Mouse (Mus musculus): ENCODE measurements around the gene Pcbp4. TPM values are rescaled to one million over a fixed set of nuclear protein-coding genes. Genes with fewer than 3 reads are reported as not detected.

Pcbp4 gene
- polyA plus RNA-seq, 1 experiment from 2014 or later = 83.4 TPM

DNA sequence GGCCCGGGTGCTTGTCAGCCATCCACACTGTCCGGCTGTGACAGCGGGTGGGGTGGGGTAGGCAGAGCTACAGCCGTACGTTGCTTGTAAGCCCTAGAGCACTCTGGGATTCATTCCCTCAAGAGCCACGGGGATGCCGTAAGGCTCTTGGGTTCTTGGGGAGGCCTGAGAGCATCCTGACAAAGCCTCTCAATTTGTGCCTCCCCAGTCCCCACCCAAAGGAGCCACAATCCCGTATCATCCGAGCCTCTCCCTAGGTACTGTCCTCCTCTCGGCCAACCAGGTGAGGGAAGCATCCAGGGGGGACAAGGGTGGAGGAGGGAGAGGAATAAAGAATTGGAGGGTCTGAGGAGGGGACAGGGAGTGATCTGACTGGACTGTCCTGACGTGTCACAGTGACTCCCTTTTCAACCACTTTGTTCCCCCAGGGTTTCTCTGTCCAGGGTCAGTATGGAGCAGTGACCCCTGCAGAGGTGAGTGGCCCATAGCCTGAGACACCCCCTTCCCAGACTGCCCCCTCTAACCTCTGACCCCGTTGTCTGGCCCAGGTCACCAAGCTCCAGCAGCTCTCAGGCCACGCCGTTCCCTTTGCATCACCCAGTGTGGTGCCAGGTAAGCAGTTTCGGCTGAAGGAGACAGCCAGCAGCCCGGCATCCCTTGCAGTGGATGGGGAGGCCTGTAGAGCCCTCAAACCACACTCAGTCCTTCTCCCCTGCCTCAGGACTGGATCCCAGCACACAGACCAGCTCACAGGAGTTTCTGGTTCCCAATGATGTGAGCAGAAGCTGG lies 8.7 kb downstream of the Pcbp4 start:
- TF ChIP-seq CTCF (IDR thresholded peaks at IDR 0.05) = no peak
- in situ Hi-C loops (cut with MboI; ENCODE audit: low pct_unique_long_range_greater_than_20kb) = no loop called here
- H3K27me3 ChIP-seq = no peaks in the 10 kb centered on the region
- ATAC-seq = no peak
- POLR2A ChIA-PET = no interaction called here
- DNase-seq (ENCODE audit: low read depth, low spot score) = no peak
- CTCF ChIA-PET = interaction anchor here (1.0 kb wide), 1 partner anchor 15 kb away, joined by 3 read pairs; the partner anchor contains the start of gene Parp3

DNA sequence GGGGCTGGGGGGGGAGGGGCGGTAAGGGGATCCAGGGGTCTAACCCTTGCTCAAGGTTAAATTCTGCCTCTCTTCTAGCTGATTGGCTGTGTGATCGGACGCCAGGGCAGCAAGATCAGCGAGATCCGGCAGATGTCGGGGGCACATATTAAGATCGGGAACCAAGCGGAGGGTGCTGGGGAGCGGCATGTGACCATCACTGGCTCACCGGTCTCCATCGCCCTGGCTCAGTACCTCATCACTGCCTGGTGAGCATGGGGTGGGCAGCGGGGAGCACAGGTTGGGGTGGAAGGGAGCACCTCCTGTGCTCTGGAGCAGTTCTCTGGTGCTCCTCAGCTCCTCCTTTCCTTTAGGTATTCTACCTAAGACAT lies 9.3 kb downstream of the Pcbp4 start:
- ChIA-PET CTCF (interaction anchor here (1.0 kb wide), 1 partner anchor 14 kb away, joined by 3 read pairs; the partner anchor contains the start of gene Parp3), POLR2A (no interaction called here)
- H3K27me3 ChIP-seq = no peaks in the 10 kb centered on the region
- in situ Hi-C loops (cut with MboI; ENCODE audit: low pct_unique_long_range_greater_than_20kb) = no loop called here
- DNase-seq (ENCODE audit: low read depth, low spot score) = no peak
- no peak for TF ChIP-seq CTCF (IDR thresholded peaks at IDR 0.05)
- no peak for ATAC-seq

DNA sequence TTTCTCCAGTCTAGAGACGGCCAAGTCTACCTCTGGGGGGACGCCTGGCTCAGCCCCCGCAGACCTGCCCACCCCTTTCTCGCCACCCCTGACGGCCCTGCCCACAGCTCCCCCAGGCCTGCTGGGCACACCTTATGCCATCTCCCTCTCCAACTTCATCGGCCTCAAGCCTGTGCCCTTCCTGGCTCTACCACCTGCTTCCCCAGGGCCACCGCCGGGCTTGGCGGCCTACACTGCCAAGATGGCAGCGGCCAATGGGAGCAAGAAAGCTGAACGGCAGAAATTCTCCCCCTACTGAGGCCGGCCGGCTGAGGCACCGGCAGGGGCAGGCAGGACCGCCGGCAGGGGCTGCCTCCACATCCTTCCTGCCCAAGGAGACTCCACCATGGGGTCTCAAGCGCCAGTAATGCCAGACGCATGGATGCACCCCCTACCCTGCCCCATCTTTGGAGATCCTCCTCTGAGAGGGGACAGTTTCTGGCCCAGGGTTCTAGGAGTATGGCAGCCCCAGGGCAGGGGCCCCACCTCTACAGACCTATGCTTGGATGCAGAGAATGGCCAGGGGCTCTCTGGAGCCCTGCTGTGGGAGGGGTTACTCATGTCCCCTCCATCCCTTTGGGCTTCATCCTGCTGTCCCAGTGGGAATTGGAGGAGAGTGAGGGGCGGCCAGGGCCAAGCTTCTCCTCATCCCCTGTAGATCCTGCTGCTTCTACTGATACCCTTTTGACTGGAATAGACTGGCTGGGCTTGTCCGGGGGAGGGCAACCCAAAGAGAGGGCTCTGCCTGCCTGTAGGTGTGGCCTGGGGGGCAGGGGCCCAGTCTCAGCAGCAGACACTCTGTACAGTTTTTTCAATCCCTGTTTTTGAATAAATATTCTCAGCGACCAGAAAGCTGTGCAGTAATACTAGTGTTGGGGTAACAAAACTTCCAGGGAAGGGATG lies 10.3 kb downstream of the Pcbp4 start:
- no peaks in the 10 kb centered on the region for H3K27me3 ChIP-seq
- ATAC-seq (no peak), DNase-seq (ENCODE audit: low read depth, low spot score) (no peak)
- in situ Hi-C loops (cut with MboI; ENCODE audit: low pct_unique_long_range_greater_than_20kb) = no loop called here
- TF ChIP-seq CTCF (IDR thresholded peaks at IDR 0.05) = no peak
- POLR2A ChIA-PET = interaction anchor here (0.6 kb wide), 1 partner anchor 9 kb away, joined by 3 read pairs; no protein-coding TSS in a partner anchor
- CTCF ChIA-PET = interaction anchor here (1.0 kb wide), 1 partner anchor 13 kb away, joined by 3 read pairs; the partner anchor contains the start of gene Parp3

DNA sequence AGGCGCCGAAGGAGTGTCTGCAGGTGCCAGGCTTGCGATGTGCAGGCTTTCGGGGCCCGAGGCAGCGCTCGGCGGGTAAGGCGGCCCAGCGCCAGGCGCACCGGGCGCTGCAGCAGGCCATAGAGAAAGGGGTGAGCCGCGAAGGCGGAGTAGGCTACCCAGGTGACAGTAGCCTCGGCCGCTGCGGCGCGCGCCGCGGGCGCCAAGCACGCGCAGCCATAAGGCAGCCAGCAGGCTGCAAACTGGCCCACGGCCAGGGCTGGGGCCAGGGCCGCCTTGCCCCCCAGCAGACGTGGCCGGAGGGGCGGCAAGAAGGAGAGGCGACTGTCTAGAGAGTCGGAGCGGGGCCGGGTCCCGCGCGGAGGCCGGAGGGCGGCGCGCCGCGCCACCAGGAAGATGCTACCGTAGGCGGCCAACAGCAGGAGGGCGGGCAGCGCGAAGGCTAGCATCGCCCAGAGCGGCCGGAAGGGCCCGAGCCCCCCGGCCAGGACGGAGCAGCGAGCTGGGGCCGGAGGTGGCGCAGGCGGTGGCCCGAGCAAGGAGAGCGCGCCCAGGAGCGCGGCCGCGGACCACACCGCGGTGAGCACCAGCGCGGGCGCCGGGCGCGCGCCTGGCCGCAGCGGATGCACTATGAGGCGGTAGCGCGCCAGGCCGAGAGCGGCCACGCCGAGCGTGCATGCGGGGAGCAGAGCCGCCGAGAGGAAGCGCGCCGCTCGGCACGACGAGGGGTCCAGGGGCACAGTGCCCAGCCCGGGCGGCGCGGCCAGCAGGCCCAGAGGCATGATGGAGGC lies 11.9 kb downstream of the Pcbp4 start:
- POLR2A ChIA-PET = no interaction called here
- no peak for TF ChIP-seq CTCF (IDR thresholded peaks at IDR 0.05)
- DNase-seq (ENCODE audit: low read depth, low spot score) (no peak), ATAC-seq (peak; percentile 6)
- H3K27me3 ChIP-seq = no peaks in the 10 kb centered on the region
- CTCF ChIA-PET = no interaction called here
- in situ Hi-C loops (cut with MboI; ENCODE audit: low pct_unique_long_range_greater_than_20kb) = no loop called here

DNA sequence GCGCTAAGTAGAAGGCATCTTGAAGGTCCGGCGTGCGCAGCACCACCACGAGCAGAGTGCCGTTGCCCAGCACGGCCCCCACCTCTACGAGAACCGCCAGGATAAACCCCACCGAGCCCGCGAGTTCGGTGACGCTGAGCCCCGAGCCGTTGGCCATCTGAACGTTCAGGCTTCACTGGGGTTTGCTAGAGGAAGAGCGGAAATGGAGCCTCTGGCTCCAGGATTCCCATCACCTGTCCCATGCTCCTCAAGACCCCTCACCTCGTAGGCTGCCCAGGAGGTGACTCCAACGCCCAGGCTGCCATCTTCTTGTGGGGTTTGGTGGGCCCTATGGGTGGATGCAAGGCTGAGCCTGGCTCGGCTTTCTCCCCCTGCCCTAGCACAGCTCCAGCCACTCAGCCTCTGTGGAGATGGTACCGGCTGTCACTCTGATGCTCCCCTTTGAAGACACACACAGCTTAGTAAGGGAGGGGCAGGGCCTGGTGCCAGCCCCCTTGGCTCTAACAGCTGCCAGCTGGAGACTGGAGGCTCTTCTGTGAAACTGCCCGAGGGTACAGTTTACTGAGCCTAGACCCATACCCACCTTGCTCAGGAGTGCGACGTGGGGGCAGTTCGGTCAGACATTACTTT lies 12.6 kb downstream of the Pcbp4 start, which contains the start of gene Gpr62:
TSS of gene Gpr62 (minus strand) at position 368 of the 630 bp plus-strand sequence.
- ChIA-PET POLR2A (no interaction called here), CTCF (no interaction called here)
- no peak for TF ChIP-seq CTCF (IDR thresholded peaks at IDR 0.05)
- no peaks in the 10 kb centered on the region for H3K27me3 ChIP-seq
- in situ Hi-C loops (cut with MboI; ENCODE audit: low pct_unique_long_range_greater_than_20kb) = no loop called here
- ATAC-seq (no peak), DNase-seq (ENCODE audit: low read depth, low spot score) (no peak)

DNA sequence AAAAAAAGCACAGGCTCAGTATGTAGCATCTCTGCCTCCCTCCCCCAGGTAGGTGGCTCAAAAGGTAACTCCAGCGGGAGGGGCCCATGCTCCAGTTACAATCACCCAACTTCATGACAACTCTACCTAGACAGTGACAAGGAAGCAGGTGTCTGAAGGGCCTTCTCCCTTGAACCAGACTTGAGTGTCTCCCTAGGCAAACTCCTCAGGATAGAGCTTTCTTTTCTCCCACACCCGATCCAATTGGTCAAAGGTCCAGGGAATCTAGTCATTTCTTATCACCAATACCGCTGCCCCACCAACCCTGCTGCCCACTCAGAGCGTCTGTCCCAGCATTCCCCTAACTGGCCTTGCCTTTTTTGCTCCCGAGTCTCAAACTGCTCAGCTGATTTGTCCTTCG lies 13.6 kb downstream of the Pcbp4 start:
- no peak for TF ChIP-seq CTCF (IDR thresholded peaks at IDR 0.05)
- ATAC-seq = no peak
- ChIA-PET POLR2A (interaction anchor here (1.9 kb wide), 1 partner anchor 13 kb away, joined by 4 read pairs; no protein-coding TSS in a partner anchor), CTCF (interaction anchor here (1.6 kb wide), 1 partner anchor 186 kb away, joined by 4 read pairs; the partner anchor contains the start of gene Poc1a)
- in situ Hi-C loops (cut with MboI; ENCODE audit: low pct_unique_long_range_greater_than_20kb) = no loop called here
- H3K27me3 ChIP-seq = no peaks in the 10 kb centered on the region
- no peak for DNase-seq (ENCODE audit: low read depth, low spot score)

DNA sequence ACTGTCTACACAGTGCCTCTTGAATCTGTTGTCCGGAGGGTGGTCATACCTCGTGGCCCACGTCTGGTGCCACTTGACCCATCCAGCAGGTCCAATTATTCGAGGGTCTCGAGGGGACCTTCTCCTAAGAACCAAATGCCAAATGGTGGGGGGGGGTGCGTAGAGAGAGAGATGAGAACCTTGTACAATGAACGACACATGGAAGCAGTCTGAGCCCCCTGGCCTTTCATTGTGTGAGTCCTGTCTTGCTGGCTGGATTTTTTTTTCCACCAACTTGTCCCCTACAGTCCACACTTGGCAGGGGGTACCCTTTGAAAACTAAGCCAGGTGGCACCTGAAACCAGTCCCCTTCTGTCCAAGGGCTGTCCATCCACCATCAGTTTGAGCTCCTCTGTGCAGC lies 14.7 kb downstream of the Pcbp4 start:
- in situ Hi-C loops (cut with MboI; ENCODE audit: low pct_unique_long_range_greater_than_20kb) = no loop called here
- ATAC-seq (no peak), DNase-seq (ENCODE audit: low read depth, low spot score) (no peak)
- CTCF ChIA-PET = interaction anchor here (1.6 kb wide), 1 partner anchor 187 kb away, joined by 4 read pairs; the partner anchor contains the start of gene Poc1a
- POLR2A ChIA-PET = interaction anchor here (1.9 kb wide), 1 partner anchor 14 kb away, joined by 4 read pairs; no protein-coding TSS in a partner anchor
- no peak for TF ChIP-seq CTCF (IDR thresholded peaks at IDR 0.05)
- no peaks in the 10 kb centered on the region for H3K27me3 ChIP-seq

DNA sequence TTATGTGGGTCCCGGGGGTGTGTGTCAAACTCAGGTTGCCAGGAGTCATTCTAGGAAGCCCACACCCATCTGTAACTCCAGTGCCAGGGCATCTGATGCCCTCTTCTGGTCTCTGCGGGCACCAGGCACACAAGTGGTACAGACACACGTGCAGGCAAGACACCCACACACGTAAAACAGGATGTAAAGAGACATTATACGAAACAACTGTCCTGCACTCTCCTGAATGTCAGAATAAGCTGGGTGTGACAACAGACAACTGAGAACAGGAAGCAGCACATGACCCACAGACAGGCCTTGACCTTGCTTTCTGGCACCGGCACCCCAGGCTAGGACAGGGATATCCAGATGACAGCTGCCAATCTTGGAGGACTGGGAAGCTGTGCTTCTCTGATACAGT lies 16.2 kb downstream of the Pcbp4 start:
- ChIA-PET POLR2A (no interaction called here), CTCF (interaction anchor here (1.0 kb wide), 1 partner anchor 15 kb away, joined by 3 read pairs; no protein-coding TSS in a partner anchor)
- no peaks in the 10 kb centered on the region for H3K27me3 ChIP-seq
- no peak for ATAC-seq
- in situ Hi-C loops (cut with MboI; ENCODE audit: low pct_unique_long_range_greater_than_20kb) = no loop called here
- no peak for TF ChIP-seq CTCF (IDR thresholded peaks at IDR 0.05)
- no peak for DNase-seq (ENCODE audit: low read depth, low spot score)

DNA sequence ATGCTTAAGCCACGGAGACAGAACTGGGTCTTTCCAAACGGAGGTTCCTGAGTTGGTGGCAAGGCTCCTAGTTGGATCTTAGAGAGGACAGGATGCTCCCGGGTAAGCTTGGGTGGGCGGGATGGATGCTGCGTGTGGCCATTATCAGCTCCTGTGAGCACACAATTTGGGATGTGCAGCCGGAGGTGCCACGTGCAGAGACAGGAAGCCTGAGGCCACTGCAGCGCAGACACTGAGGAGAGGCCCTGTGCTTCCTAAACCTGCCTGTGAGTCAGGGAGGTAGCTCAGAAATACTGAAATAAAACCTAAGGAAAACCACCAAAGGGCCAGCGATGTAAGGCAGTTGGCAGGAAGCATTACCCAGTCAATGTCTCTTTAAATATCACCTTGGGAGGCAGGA lies 16.7 kb downstream of the Pcbp4 start:
- ChIA-PET POLR2A (no interaction called here), CTCF (interaction anchor here (1.0 kb wide), 1 partner anchor 15 kb away, joined by 3 read pairs; no protein-coding TSS in a partner anchor)
- DNase-seq (ENCODE audit: low read depth, low spot score) = no peak
- H3K27me3 ChIP-seq = no peaks in the 10 kb centered on the region
- TF ChIP-seq CTCF (IDR thresholded peaks at IDR 0.05) = no peak
- in situ Hi-C loops (cut with MboI; ENCODE audit: low pct_unique_long_range_greater_than_20kb) = no loop called here
- ATAC-seq = no peak

Data from Patski (cell line).